Mouse (Mus musculus): ENCODE measurements around the gene Chat. TPM values are rescaled to one million over a fixed set of nuclear protein-coding genes. Genes with fewer than 3 reads are reported as not detected.

Gene Chat
- polyA plus RNA-seq (2012; rRNA removed; ENCODE audit: low replicate concordance): not detected in 2 replicates

GRCm38 (mm10) chr14:32465889-32466288 is at the start of gene Chat:
Gene Chat, minus strand, starts transcription at chr14:32465989.

GRCm38 (mm10) chr14:32513336-32514032 is 47.7 kb upstream of the Chat start, which contains the start of gene Ercc6:
Gene Ercc6, plus strand, starts transcription at chr14:32513521.

GRCm38 (mm10) chr14:32464601-32465505 is 936 bp downstream of the Chat start, which contains the start of gene Slc18a3:
Gene Slc18a3, minus strand, starts transcription at chr14:32464850.

GRCm38 (mm10) chr14:32388196-32388595 is 77.6 kb downstream of the Chat start, which contains the start of gene 1700024G13Rik:
Gene 1700024G13Rik, minus strand, starts transcription at chr14:32388391.

Other genes with a start within 250 kb of the Chat start
- 0.82 and 15.3 TPM in 2 replicates for gene Ogdhl, start 144.0 kb downstream of the Chat start, polyA plus RNA-seq (2012; rRNA removed; ENCODE audit: low replicate concordance)
- not detected in 2 replicates for gene 1700024G13Rik, start 77.6 kb downstream of the Chat start, polyA plus RNA-seq (2012; rRNA removed; ENCODE audit: low replicate concordance)
- not detected in 2 replicates for gene Slc18a3, start 1.1 kb downstream of the Chat start, polyA plus RNA-seq (2012; rRNA removed; ENCODE audit: low replicate concordance)
- gene Ercc6, start 47.5 kb upstream of the Chat start, polyA plus RNA-seq (2012; rRNA removed; ENCODE audit: low replicate concordance): 5.0 and 7.0 TPM in 2 replicates
- not detected in 2 replicates for gene Prrxl1, start 133.4 kb upstream of the Chat start, polyA plus RNA-seq (2012; rRNA removed; ENCODE audit: low replicate concordance)
- 0.27 TPM in 1 of 2 replicates, not detected in the other for gene 3425401B19Rik, start 219.3 kb upstream of the Chat start, polyA plus RNA-seq (2012; rRNA removed; ENCODE audit: low replicate concordance)